Mouse (Mus musculus) activated CD4-positive, CD25-positive, alpha-beta regulatory T cell, adult 4 months (primary cell): Measurements from ENCODE around the gene Abhd16b. TPM values are rescaled to one million over a fixed set of nuclear protein-coding genes. Genes with fewer than 3 reads are reported as not detected.
"Not testable (repeated sequence)": the region's sequence is repeated elsewhere in the genome, so short reads cannot be mapped to it uniquely, and the experiment has no call there.

Experiments used
- ATAC-seq: one replicate; pipeline ENCODE4 v1.8.0; 2017
- polyA plus RNA-seq, 2 experiments: library from polyadenylated mRNA; unstranded; fragments of 100-300 nt; shearing (Covaris generic); gene quantifications; one replicate each; pipeline ENCODE4 v1.2.1; 2017

Abhd16b gene
- polyA plus RNA-seq, 2 experiments from 2014 or later: not detected

GRCm38 (mm10) chr2:181487338-181488277 lies 5.4 kb upstream of the Abhd16b start:
- no peak for ATAC-seq

DNA sequence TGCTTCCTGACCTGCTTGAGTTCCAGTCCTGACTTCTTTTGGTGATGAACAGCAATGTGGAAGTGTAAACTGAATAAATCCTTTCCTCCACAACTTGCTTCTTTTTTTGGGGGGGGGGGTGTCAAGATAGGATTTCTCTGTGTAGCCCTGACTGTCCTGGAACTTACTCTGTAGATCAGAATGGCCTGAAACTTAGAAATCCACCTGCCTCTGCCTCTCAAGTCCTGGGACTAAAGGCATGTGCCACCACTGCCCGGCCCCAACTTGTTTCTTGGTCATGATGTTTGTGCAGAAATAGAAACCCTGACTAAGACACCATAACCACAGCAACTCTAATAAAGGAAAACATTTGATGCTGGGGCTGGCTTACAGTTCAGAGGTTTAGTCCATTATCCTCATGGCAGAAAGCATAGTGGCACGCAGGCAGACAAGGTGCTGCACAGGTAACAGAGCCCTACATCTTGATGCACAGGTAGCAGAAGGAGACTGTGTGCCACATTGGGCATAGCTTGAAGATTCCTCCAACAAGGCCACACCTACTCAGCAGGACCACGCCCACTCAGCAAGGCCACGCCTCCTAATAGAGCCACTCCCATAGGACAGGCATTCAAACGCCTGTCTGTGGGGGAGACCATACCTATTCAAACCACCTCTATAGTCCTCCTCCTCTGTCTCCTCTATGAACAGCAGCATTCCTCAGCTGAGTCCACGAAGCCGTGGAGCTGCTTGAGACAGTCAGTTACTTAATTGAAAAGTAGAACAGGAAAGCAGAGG lies 1.4 kb upstream of the Abhd16b start:
- ATAC-seq: peak; percentile 19

DNA sequence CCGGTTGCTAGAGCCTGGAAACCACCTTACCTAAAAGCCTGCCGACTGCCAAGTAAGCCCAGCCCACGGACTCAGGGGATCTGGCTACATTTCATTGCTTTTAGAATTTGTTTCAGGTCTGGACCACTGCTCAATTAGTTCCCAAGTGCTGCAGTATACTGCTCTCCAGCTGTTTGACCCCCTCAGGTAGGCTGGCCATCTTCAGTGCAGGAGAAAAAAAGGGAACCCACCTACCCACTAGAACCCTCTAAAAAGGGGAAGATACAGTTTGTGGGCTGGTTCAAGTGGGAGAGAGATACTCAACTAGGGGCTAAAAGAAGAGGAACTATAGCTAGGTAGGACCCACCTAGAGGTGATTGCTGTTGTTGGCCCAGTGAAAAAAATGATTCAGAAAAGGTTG lies 800 bp upstream of the Abhd16b start:
- ATAC-seq: peak; percentile 5

GRCm38 (mm10) chr2:181494266-181494945 lies 1.4 kb downstream of the Abhd16b start:
- ATAC-seq: no peak

GRCm38 (mm10) chr2:181495845-181496244 lies 2.8 kb downstream of the Abhd16b start:
- ATAC-seq: not testable (repeated sequence)

DNA sequence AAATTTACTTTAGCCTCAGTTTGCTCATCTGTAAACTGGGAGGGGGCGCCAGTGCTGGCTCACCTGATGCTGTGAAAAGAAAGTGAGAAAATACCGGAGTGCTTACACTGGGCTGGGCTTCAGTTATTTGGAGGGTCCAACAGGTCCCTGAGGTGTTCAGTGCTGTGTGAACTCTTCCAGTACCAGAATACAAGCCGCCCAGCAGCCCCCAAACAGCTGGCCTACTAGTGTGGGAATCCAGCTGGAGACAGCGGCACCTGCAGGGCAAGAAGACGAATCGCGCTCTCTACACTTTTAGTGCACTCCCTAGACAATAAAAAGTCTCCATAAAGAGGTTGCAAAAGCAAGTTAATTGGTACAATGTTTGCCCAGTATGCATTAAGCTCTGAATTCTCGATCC lies 3.3 kb downstream of the Abhd16b start:
- ATAC-seq: peak; percentile 47

GRCm38 (mm10) chr2:181496831-181497547 lies 4.0 kb downstream of the Abhd16b start, which contains the start of gene Tpd52l2:
Gene Tpd52l2, plus strand, starts transcription at chr2:181497142.
- ATAC-seq: peak; percentile 96

GRCm38 (mm10) chr2:181497548-181497875 lies 4.5 kb downstream of the Abhd16b start:
- ATAC-seq: peak; percentile 25

DNA sequence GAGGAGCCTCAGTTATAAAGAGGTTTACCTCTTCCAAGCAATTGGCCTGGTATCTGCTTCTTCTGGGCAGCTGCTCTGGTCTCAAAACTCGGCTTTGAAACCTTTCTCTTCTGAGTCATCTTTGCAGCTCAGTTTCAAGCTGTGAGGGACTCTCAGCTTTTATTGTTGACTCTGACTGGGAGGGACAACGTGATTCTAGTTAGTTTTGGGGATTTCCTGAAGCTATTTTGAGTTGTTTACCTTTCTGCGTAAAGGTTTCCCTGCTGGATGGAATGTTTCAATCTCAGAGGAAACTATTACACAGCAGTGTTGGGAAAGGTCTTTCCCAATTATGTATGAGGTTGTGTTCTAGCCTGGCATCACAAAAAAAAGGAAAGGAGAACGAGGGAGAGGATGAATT lies 5.6 kb downstream of the Abhd16b start:
- ATAC-seq: no peak

GRCm38 (mm10) chr2:181509191-181509590 lies 16.2 kb downstream of the Abhd16b start:
- ATAC-seq: no peak

GRCm38 (mm10) chr2:181511231-181511630 lies 18.2 kb downstream of the Abhd16b start:
- no peak for ATAC-seq

DNA sequence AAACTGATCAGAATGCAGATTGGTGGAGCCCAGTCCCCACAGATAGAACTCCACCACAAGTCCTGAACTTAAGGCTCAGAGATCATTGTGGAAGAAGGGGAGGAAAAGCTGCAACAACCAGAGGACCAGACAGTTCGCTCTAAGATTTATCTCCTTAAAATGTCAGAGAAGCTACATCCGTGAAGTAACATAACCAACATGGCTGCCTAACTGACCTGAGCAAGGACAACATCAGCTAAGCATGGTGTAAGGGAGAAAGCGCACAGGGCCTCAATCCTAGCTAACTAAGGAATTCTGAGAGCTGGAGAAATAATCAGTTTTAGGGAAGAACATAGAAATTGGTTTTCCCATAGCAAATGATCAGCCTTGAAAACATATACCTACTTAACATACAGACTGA lies 26.2 kb downstream of the Abhd16b start:
- ATAC-seq: no peak

- ATAC-seq: peak; percentile 93
Measured at GRCm38 (mm10) chr2:181520118-181520935, 27.3 kb downstream of the Abhd16b start, which contains the start of gene Dnajc5. Gene Dnajc5, plus strand, starts transcription at chr2:181520485.

DNA sequence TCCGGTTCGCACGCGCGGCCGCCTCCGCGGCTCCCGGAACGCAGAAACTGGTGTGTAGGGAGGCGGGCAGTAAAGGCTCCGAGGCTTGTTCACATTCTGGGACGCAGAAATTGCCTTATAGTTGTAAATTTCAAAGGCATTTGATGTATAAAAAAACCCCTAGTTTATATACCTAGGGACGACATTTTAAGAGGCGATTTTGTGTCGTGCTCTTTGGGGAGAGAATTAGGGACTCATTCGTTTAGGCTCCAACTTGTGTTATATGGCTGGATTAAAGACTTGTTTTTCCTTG lies 27.9 kb downstream of the Abhd16b start:
- ATAC-seq: no peak

DNA sequence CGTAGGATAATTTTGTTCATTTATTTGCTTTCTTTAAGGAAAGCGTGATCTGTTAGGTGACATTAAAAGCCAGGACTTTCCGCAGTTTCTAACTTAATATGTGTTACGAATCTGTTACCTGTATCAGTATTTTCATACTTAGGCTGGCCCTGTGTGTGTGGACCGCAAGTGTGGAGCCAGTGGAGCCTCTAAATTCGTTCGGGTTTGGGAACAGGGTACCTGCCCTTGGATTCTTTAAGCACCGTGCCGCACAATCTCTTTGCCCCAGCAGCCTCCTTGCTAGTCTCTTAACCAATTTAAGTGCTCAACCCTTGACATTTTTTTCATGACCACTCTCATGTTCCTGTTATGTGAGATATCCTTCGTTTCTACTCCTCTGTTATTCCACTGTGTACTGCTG lies 28.5 kb downstream of the Abhd16b start:
- no peak for ATAC-seq

DNA sequence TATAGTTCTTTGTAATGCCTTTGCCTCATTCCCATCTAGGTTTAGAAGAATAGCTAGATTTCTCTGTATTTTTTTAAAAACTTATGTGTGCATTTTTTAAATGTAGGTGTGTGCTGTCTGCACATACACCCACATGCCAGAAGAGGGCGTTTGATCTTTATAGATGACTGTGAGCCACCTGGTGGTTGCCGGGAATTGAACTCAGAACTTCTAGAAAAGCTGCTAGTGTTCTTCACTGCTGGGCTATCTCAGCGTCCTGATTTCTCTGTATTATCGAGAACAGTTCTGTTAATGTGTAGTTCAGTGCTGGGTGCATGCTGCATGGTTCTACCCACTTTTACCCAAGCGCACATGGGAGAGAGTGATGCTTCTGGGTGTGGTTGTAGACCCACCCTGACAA lies 29.8 kb downstream of the Abhd16b start:
- no peak for ATAC-seq

DNA sequence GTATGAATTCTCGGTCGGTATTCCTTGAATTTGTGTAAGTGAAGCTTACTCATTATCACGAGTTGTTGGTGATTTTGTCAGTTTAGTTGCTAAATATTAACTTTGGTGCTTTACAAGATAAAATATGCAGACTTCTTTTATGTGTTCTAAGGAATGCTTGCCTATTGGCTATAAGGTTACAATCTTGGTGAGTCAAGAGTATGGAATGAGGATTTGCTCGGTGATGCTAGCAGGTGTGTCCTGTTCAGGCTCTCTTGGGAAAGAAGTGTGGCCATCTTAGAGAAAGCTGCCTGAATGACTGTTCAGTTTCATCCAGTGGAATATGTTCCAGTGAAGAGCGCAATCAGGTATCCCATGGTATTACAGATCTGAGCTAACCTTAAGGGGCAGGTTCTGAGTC lies 32.5 kb downstream of the Abhd16b start:
- no peak for ATAC-seq

GRCm38 (mm10) chr2:181529076-181529475 lies 36.1 kb downstream of the Abhd16b start:
- no peak for ATAC-seq

DNA sequence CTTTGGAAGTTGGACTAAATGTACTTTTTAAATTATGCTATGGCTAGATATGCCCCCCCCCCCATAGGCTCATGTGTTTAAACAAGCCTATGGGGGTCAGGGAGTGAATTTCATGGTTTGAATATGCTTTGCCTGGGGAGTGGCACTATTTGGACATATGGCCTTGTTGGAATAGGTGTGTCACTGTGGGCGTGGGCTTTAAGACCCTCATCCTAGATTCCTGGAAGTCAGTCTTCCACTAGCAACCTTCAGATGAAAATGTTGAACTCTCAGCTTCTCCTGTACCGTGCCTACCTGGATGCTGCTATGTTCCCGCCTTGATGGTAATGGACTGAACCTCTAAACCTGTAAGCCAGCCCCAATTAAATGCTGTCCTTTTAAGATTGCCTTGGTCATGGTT lies 39.6 kb downstream of the Abhd16b start:
- no peak for ATAC-seq

DNA sequence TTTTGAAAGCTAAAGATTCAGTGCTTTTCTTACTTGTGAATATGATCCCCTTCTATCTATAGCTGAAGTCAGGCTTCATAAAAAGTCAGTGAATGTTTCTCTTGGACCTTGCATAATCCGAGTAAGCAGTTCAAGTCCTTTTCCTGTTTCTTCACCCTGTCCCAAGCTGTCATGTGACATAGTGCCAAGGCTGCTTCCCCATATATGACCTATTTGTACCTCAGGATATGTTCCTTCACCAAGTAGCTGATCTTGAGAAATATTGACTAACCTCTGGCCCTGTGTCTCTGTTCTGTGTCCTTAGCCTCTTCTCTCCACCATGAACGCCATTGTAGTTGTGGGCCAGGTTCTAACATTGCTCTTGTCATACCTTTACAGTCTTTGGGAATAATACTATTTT lies 43.4 kb downstream of the Abhd16b start:
- ATAC-seq: no peak

DNA sequence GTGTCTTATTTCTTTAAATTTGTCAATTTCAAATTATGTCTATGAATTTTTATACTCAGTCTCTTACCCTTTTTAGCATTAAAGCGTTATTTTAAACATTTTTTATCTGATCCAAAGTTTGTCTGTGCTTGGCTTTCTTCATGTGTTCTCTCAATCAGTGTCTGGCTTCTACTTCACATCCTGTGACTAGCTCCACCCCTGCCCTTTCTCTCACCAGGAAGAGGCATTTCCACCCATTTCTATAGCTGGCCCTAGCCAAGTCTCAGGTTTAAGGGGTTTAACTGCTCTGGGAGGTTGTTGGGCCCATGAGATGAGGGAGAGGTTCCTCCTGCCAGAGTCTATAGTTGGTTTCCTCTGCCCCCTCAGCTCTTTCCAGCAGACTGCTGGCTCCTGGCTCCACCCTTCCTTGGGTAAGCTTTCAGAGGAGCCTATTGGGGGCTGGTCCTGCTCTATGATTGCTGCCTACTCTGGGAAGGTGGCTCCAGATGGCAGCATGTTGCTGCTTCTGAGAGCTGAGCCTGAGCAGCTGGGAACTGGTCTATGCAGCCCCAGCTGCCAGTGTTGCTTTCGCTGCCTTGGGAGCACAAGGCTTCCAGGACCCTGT lies 44.5 kb downstream of the Abhd16b start:
- ATAC-seq: peak; percentile 60
